Mouse (Mus musculus) MEL (cell line): ENCODE measurements around the gene Nup37. TPM values are rescaled to one million over a fixed set of nuclear protein-coding genes. Genes with fewer than 3 reads are reported as not detected.

Source experiments
- DNase-seq: peaks from one replicate; pipeline ENCODE4 v3.0.0; 2011; ENCODE audit warnings: low read depth, low spot score
- H3K27ac ChIP-seq: 2 replicates; pipeline ENCODE4 v1.5.1; 2012; ENCODE audit warnings: low read depth, mild to moderate bottlenecking, control low read depth, low read length, moderate library complexity; ENCODE audit not compliant: control insufficient read depth
- H3K27me3 ChIP-seq, 2 experiments: fragments of 150-350 bp in 1 of 2; sonication (generic) in 1 of 2; 2 replicates each; pipeline ENCODE4 v1.6.1; 2012; ENCODE audit warnings: low read length in 2 of 2, mild to moderate bottlenecking in 2 of 2, improper control_type of control experiment in 1 of 2, moderate library complexity in 1 of 2; ENCODE audit not compliant: insufficient read depth in 2 of 2, control insufficient read depth in 1 of 2
- H3K36me3 ChIP-seq, 2 experiments: 2 replicates each; pipeline ENCODE4 v1.6.1; 2012 to 2014; ENCODE audit warnings: low read length in 2 of 2, improper control_type of control experiment in 1 of 2, inconsistent platforms in 1 of 2, mild to moderate bottlenecking in 1 of 2; ENCODE audit not compliant: insufficient read depth in 2 of 2, control insufficient read depth in 1 of 2
- H3K4me1 ChIP-seq, 2 experiments: fragments of 150-350 bp in 1 of 2; sonication (generic) in 1 of 2; 2 replicates each; pipeline ENCODE4 v1.6.1; 2012; ENCODE audit warnings: low read length in 2 of 2, improper control_type of control experiment in 1 of 2, mild to moderate bottlenecking in 1 of 2; ENCODE audit not compliant: insufficient read depth in 2 of 2, control insufficient read depth in 1 of 2
- H3K4me3 ChIP-seq, 2 experiments: fragments of 150-350 bp in 1 of 2; sonication (generic) in 1 of 2; 2 replicates each; pipeline ENCODE4 v1.5.1; 2012; ENCODE audit warnings: low read depth in 2 of 2, low read length in 2 of 2, mild to moderate bottlenecking in 2 of 2, moderate library complexity in 2 of 2, control low read depth in 1 of 2, improper control_type of control experiment in 1 of 2; ENCODE audit not compliant: control insufficient read depth in 1 of 2, insufficient read depth in 1 of 2
- H3K79me2 ChIP-seq: 2 replicates; pipeline ENCODE4 v1.6.1; 2012; ENCODE audit warnings: mild to moderate bottlenecking, low read length, moderate library complexity; ENCODE audit not compliant: control insufficient read depth, poor library complexity, insufficient read depth
- H3K9ac ChIP-seq: 2 replicates; pipeline ENCODE4 v1.6.1; 2012; ENCODE audit warnings: low read depth, mild to moderate bottlenecking, control low read depth, low read length, moderate library complexity; ENCODE audit not compliant: control insufficient read depth, poor library complexity, severe bottlenecking
- H3K9me3 ChIP-seq: fragments of 150-350 bp; sonication (generic); replicated peaks from 2 replicates; pipeline ENCODE4 v1.6.1; 2012; ENCODE audit warnings: mild to moderate bottlenecking, low read length, improper control_type of control experiment, moderate library complexity; ENCODE audit not compliant: insufficient read depth
- CHD2 ChIP-seq: IDR thresholded peaks from 2 replicates; pipeline ENCODE4 v1.6.1; 2011; ENCODE audit warnings: low read length, improper control_type of control experiment
- ETS1 ChIP-seq: IDR thresholded peaks from 2 replicates; pipeline ENCODE4 v1.6.1; 2012; ENCODE audit warnings: low read depth, mild to moderate bottlenecking, inconsistent platforms, low read length, improper control_type of control experiment, moderate library complexity
- GATA1 ChIP-seq: IDR thresholded peaks from 2 replicates; pipeline ENCODE4 v1.6.1; 2011; ENCODE audit warnings: low read depth, low read length, improper control_type of control experiment
- HCFC1 ChIP-seq: IDR thresholded peaks from 2 replicates; pipeline ENCODE4 v1.6.1; 2012; ENCODE audit warnings: low read depth, mild to moderate bottlenecking, inconsistent platforms, low read length, improper control_type of control experiment, moderate library complexity
- JUND ChIP-seq: IDR thresholded peaks from 2 replicates; pipeline ENCODE4 v1.6.1; 2011; ENCODE audit warnings: low read depth, mild to moderate bottlenecking, improper control_type of control experiment, low read length
- MAX ChIP-seq: IDR thresholded peaks from 2 replicates; pipeline ENCODE4 v1.6.1; 2011; ENCODE audit warnings: low read length, improper control_type of control experiment
- MYB ChIP-seq: IDR thresholded peaks from 2 replicates; pipeline ENCODE4 v1.6.1; 2011; ENCODE audit warnings: mild to moderate bottlenecking, low read depth, low read length, improper control_type of control experiment
- NELFE ChIP-seq: IDR thresholded peaks from 2 replicates; pipeline ENCODE4 v1.6.1; 2011; ENCODE audit warnings: low read depth, low read length, improper control_type of control experiment
- POLR2A ChIP-seq, 2 experiments: IDR thresholded peaks; 2 replicates each; pipeline ENCODE4 v1.6.1; 2011 to 2012; ENCODE audit warnings: low read length in 2 of 2, mild to moderate bottlenecking in 2 of 2, control low read depth in 1 of 2, improper control_type of control experiment in 1 of 2, low read depth in 1 of 2, moderate library complexity in 1 of 2; ENCODE audit not compliant: control insufficient read depth in 1 of 2, insufficient read depth in 1 of 2, poor library complexity in 1 of 2
- POLR2AphosphoS5 ChIP-seq: IDR thresholded peaks from 2 replicates; pipeline ENCODE4 v1.6.1; 2012; ENCODE audit warnings: low read depth, borderline replicate concordance, mild to moderate bottlenecking, inconsistent platforms, low read length, moderate library complexity, mixed read lengths
- RCOR1 ChIP-seq: IDR thresholded peaks from 2 replicates; pipeline ENCODE4 v1.6.1; 2012; ENCODE audit warnings: low read depth, mild to moderate bottlenecking, inconsistent platforms, low read length, improper control_type of control experiment
- SIN3A ChIP-seq: IDR thresholded peaks from 2 replicates; pipeline ENCODE4 v1.6.1; 2012; ENCODE audit warnings: low read length, improper control_type of control experiment, inconsistent platforms
- SMC3 ChIP-seq: IDR thresholded peaks from 2 replicates; pipeline ENCODE4 v1.6.1; 2011; ENCODE audit warnings: low read depth, low read length, improper control_type of control experiment
- TAL1 ChIP-seq: IDR thresholded peaks from 2 replicates; pipeline ENCODE4 v1.6.1; 2012; ENCODE audit warnings: mild to moderate bottlenecking, inconsistent platforms, low read length, moderate library complexity, mixed read lengths
- ZC3H11A ChIP-seq: IDR thresholded peaks from 2 replicates; pipeline ENCODE4 v1.6.1; 2012; ENCODE audit warnings: low read depth, mild to moderate bottlenecking, inconsistent platforms, low read length, improper control_type of control experiment
- ZKSCAN1 ChIP-seq: IDR thresholded peaks from 2 replicates; pipeline ENCODE4 v1.6.1; 2012; ENCODE audit warnings: low read depth, mild to moderate bottlenecking, inconsistent platforms, low read length, improper control_type of control experiment, moderate library complexity
- ZNF384 ChIP-seq: IDR thresholded peaks from 2 replicates; pipeline ENCODE4 v1.6.1; 2012; ENCODE audit warnings: low read depth, mild to moderate bottlenecking, inconsistent platforms, low read length, improper control_type of control experiment
- polyA plus RNA-seq, 2 experiments: library from polyadenylated mRNA; stranded (reverse) in 1 of 2; unstranded in 1 of 2; fragments of >175 nt in 1 of 2; fragments of >200 nt in 1 of 2; gene quantifications; 2 replicates each; pipeline versions ENCODE4 v1.2.1 to v1.2.4; 2012; ENCODE audit warnings: low replicate concordance in 2 of 2, low read depth in 1 of 2; ENCODE audit not compliant: insufficient read length in 2 of 2, insufficient read depth in 1 of 2, missing spikeins in 1 of 2
- total RNA-seq: library from RNA; depleted of rRNA; stranded (reverse); fragments of 300-350 nt; gene quantifications from 2 replicates; pipeline ENCODE4 v1.2.3, GENCODE M21; 2012

Nup37 gene
- total and polyA plus RNA-seq, 3 experiments = 85.4 to 193 (median 118) TPM

DNA sequence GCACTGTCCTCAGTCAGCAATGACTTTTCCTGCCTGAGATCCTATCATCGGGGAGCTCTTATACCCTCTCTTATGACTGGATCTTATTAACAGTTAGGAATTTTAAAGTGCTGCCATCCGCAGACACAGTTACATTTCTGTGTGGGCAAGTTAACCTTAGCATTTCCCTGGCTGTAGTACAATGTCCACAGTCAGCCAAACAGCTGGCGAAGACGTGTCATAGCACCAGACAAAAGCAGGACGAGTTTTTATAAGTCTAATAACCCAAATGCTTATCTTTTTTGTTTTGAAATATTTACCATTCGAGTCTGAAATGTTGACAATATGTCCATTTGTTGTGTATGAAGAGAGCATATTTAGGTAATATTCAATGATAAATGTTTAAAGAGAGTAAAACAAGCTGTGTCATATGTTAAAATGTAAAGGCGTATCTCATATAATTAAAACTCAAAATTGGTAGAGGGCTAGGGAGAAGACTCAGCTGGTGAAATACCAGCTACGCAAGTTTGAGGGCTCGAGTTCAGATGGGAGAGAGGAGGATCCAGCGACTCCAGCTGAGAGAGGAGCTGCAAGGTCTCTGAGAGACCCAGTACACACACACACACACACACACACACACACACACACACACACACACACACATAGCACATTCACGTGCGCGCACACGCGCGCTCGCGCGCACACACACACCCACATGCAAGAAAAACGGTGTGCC is 68.2 kb downstream of the Nup37 start:
- no peak for DNase-seq
- Histone ChIP-seq H3K36me3 (no peaks in the 10 kb centered on the region), H3K9me3 (no peaks in the 10 kb centered on the region)

GRCm38 (mm10) chr10:88218161-88218560 is 71.4 kb downstream of the Nup37 start:
- Histone ChIP-seq H3K9ac (no peak overlapping the region), H3K4me3 (no peak overlapping the region), H3K4me1 (peaks cover 0 to 4% of the 10 kb centered on the region in 2 experiments; a peak in 2 of 4 replicates), H3K79me2 (no peaks in the 10 kb centered on the region), H3K9me3 (no peaks in the 10 kb centered on the region), H3K36me3 (peaks cover 0 to 2% of the 10 kb centered on the region in 2 experiments; a peak in 2 of 4 replicates), H3K27ac (no peak overlapping the region), H3K27me3 (no peaks in the 10 kb centered on the region)
- DNase-seq = no peak
- TF ChIP-seq ZNF384 (no peak), POLR2AphosphoS5 (no peak), SMC3 (no peak), MYB (no peak), ZC3H11A (no peak), POLR2A (IDR thresholded peaks at IDR 0.05; ENCODE audit: control insufficient read depth in 1 of 2, insufficient read depth in 1 of 2, low read depth in 1 of 2, low read length in 2 of 2, poor library complexity in 1 of 2) (no peak), RCOR1 (no peak), JUND (no peak), ZKSCAN1 (no peak), MAX (no peak), SIN3A (no peak), TAL1 (no peak), CHD2 (no peak), HCFC1 (no peak), GATA1 (no peak)

More for the DNA sequence above, 68.2 kb downstream of the Nup37 start:
- H3K4me1 ChIP-seq = no peaks in the 10 kb centered on the region
- H3K27ac ChIP-seq = no peak overlapping the region
- H3K27me3 ChIP-seq = no peaks in the 10 kb centered on the region
- no peak overlapping the region for H3K4me3 ChIP-seq
- no peak overlapping the region for H3K9ac ChIP-seq
- no peak for TF ChIP-seq ETS1
- no peak for TF ChIP-seq NELFE
- TF ChIP-seq, all 39 proteins: peak for 0
- no peaks in the 10 kb centered on the region for H3K79me2 ChIP-seq
